Mouse (Mus musculus) layer of hippocampus, adult 8-10 months (tissue): ENCODE results near the gene Ankib1. TPM values are rescaled to one million over a fixed set of nuclear protein-coding genes. Genes with fewer than 3 reads are reported as not detected.
A peak's percentile ranks its signal among the peaks of the same experiment; 100 is the strongest.
"Not testable (repeated sequence)": the region's sequence is repeated elsewhere in the genome, so short reads cannot be mapped to it uniquely, and the experiment has no call there.

Source experiments
- DNase-seq, 2 experiments: peaks; one replicate each; pipeline ENCODE4 v3.0.0; 2022; ENCODE audit warnings: low spot score in 2 of 2
- total RNA-seq, 4 experiments: library from RNA; stranded (reverse); gene quantifications; 2 replicates each; pipeline ENCODE4 v1.2.4; 2022

Gene Ankib1
- total RNA-seq, result 100 to 1,000 TPM; 107 to 123 (median 115) TPM

- peak; percentile 83 to 88 for DNase-seq
Observed at GRCm38 (mm10) chr5:3802433-3803291, at the start of gene Ankib1, which contains the start of gene Krit1. Gene Ankib1, minus strand, starts transcription at chr5:3802925. Gene Krit1, plus strand, starts transcription at chr5:3803184.

GRCm38 (mm10) chr5:3845026-3845425 lies 42.3 kb upstream of the Ankib1 start, which contains the start of gene Lrrd1:
Gene Lrrd1, plus strand, starts transcription at chr5:3845173.
- DNase-seq, result no peak

GRCm38 (mm10) chr5:3834107-3834506 lies 31.4 kb upstream of the Ankib1 start:
- no peak for DNase-seq

- no peak for DNase-seq
Observed at GRCm38 (mm10) chr5:3808472-3808871, 5.7 kb upstream of the Ankib1 start.

GRCm38 (mm10) chr5:3803292-3804165 lies 804 bp upstream of the Ankib1 start:
- no peak for DNase-seq

GRCm38 (mm10) chr5:3801672-3802432 lies 873 bp downstream of the Ankib1 start:
- peak in 1 of 2 experiments; percentile 20 for DNase-seq

GRCm38 (mm10) chr5:3800881-3801280 lies 1.8 kb downstream of the Ankib1 start:
- DNase-seq, result no peak

- DNase-seq, result no peak
Observed at GRCm38 (mm10) chr5:3800041-3800440, 2.7 kb downstream of the Ankib1 start.

GRCm38 (mm10) chr5:3798656-3799055 lies 4.1 kb downstream of the Ankib1 start:
- not testable (repeated sequence) for DNase-seq

GRCm38 (mm10) chr5:3797101-3797500 lies 5.6 kb downstream of the Ankib1 start:
- not testable (repeated sequence) for DNase-seq

- no peak for DNase-seq
Observed at GRCm38 (mm10) chr5:3791048-3791447, 11.7 kb downstream of the Ankib1 start.

- no peak for DNase-seq
Observed at GRCm38 (mm10) chr5:3787548-3787947, 15.2 kb downstream of the Ankib1 start.

- no peak for DNase-seq
Observed at GRCm38 (mm10) chr5:3784751-3785496, 17.8 kb downstream of the Ankib1 start.

- DNase-seq, result no peak
Observed at GRCm38 (mm10) chr5:3783947-3784681, 18.6 kb downstream of the Ankib1 start.

GRCm38 (mm10) chr5:3782670-3783069 lies 20.1 kb downstream of the Ankib1 start:
- no peak for DNase-seq

GRCm38 (mm10) chr5:3772017-3772416 lies 30.7 kb downstream of the Ankib1 start:
- no peak for DNase-seq

GRCm38 (mm10) chr5:3771512-3771911 lies 31.2 kb downstream of the Ankib1 start:
- DNase-seq, result no peak

- not testable (repeated sequence) for DNase-seq
Observed at GRCm38 (mm10) chr5:3750536-3750935, 52.2 kb downstream of the Ankib1 start.

- not testable (repeated sequence) for DNase-seq
Observed at GRCm38 (mm10) chr5:3732846-3733245, 69.9 kb downstream of the Ankib1 start.

- no peak for DNase-seq
Observed at GRCm38 (mm10) chr5:3728820-3729219, 73.9 kb downstream of the Ankib1 start.
